Mouse (Mus musculus): ENCODE measurements around the gene 1700029P11Rik. TPM values are rescaled to one million over a fixed set of nuclear protein-coding genes. Genes with fewer than 3 reads are reported as not detected.

The 1700029P11Rik gene
- total and polyA plus RNA-seq, 3 experiments: 0.07 TPM; not detected in 2

DNA sequence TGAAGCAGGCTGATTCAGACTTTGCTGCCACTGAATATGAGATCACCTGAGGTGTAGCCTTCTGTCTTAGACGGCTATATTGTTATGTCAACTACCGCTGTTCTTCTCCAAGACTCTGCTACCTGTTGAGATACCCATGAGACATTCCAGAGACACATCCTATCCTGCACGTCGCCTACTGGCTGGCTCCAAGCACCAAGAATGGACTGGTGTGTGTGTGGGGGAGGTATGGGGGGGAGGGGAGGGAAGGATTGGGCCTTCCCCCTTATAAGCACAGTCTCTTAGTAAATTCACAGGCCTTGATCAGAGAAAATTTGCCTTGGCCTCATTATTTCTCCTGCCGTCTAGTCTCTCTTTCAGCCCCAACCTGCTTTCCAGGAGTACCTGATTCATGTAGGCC is 12.5 kb upstream of the 1700029P11Rik start:
- Histone ChIP-seq H3K27ac (ENCODE audit: control insufficient read depth, low read depth, low read length) (no peak overlapping the region), H3K9ac (ENCODE audit: control insufficient read depth, low read depth, low read length, poor library complexity, severe bottlenecking) (no peak overlapping the region), H3K36me3 (ENCODE audit: control insufficient read depth in 1 of 2, insufficient read depth in 2 of 2, low read length in 2 of 2) (peaks cover 0 to 5% of the 10 kb centered on the region in 2 experiments; a peak in 1 of 4 replicates), H3K27me3 (ENCODE audit: control insufficient read depth in 1 of 2, insufficient read depth in 2 of 2, low read length in 2 of 2) (no peaks in the 10 kb centered on the region), H3K9me3 (replicated peaks; ENCODE audit: insufficient read depth, low read length) (no peaks in the 10 kb centered on the region), H3K4me3 (ENCODE audit: control insufficient read depth in 1 of 2, insufficient read depth in 1 of 2, low read depth in 2 of 2, low read length in 2 of 2) (no peak overlapping the region), H3K79me2 (ENCODE audit: control insufficient read depth, insufficient read depth, low read length, poor library complexity) (no peaks in the 10 kb centered on the region), H3K4me1 (ENCODE audit: control insufficient read depth in 1 of 2, insufficient read depth in 2 of 2, low read length in 2 of 2) (peaks cover 0 to 6% of the 10 kb centered on the region in 2 experiments; a peak in 3 of 4 replicates)
- no peak for DNase-seq (ENCODE audit: low read depth, low spot score)
- no peak for TF ChIP-seq ELF1 (IDR thresholded peaks at IDR 0.05; ENCODE audit: low read depth, low read length)
- TF ChIP-seq RAD21 (IDR thresholded peaks at IDR 0.05; ENCODE audit: low read depth, low read length): no peak

- Histone ChIP-seq H3K9me3 (replicated peaks; ENCODE audit: insufficient read depth, low read length) (no peaks in the 10 kb centered on the region), H3K79me2 (ENCODE audit: control insufficient read depth, insufficient read depth, low read length, poor library complexity) (no peaks in the 10 kb centered on the region), H3K27ac (ENCODE audit: control insufficient read depth, low read depth, low read length) (no peak overlapping the region), H3K9ac (ENCODE audit: control insufficient read depth, low read depth, low read length, poor library complexity, severe bottlenecking) (no peak overlapping the region), H3K4me3 (ENCODE audit: control insufficient read depth in 1 of 2, insufficient read depth in 1 of 2, low read depth in 2 of 2, low read length in 2 of 2) (no peak overlapping the region), H3K36me3 (ENCODE audit: control insufficient read depth in 1 of 2, insufficient read depth in 2 of 2, low read length in 2 of 2) (peaks cover 0 to 5% of the 10 kb centered on the region in 2 experiments; a peak in 1 of 4 replicates), H3K27me3 (ENCODE audit: control insufficient read depth in 1 of 2, insufficient read depth in 2 of 2, low read length in 2 of 2) (no peaks in the 10 kb centered on the region), H3K4me1 (ENCODE audit: control insufficient read depth in 1 of 2, insufficient read depth in 2 of 2, low read length in 2 of 2) (peaks cover 0 to 6% of the 10 kb centered on the region in 2 experiments; a peak in 3 of 4 replicates)
- TF ChIP-seq CHD2 (IDR thresholded peaks at IDR 0.05; ENCODE audit: low read length): no peak
- TF ChIP-seq ZKSCAN1 (IDR thresholded peaks at IDR 0.05; ENCODE audit: low read depth, low read length): no peak
- TF ChIP-seq MAX (IDR thresholded peaks at IDR 0.05; ENCODE audit: low read length): no peak
- no peak for TF ChIP-seq MXI1 (IDR thresholded peaks at IDR 0.05; ENCODE audit: low read depth, low read length)
- TF ChIP-seq SMC3 (IDR thresholded peaks at IDR 0.05; ENCODE audit: low read depth, low read length): no peak
- no peak for TF ChIP-seq MAFK (IDR thresholded peaks at IDR 0.05; ENCODE audit: borderline replicate concordance, low read depth, low read length)
- TF ChIP-seq BHLHE40 (IDR thresholded peaks at IDR 0.05; ENCODE audit: borderline replicate concordance, low read depth, low read length): no peak
- no peak for TF ChIP-seq MYC (IDR thresholded peaks at IDR 0.05; ENCODE audit: low read depth, low read length)
- no peak for TF ChIP-seq TAL1 (IDR thresholded peaks at IDR 0.05; ENCODE audit: low read length)
- TF ChIP-seq ZNF384 (IDR thresholded peaks at IDR 0.05; ENCODE audit: low read depth, low read length): no peak
- TF ChIP-seq SIN3A (IDR thresholded peaks at IDR 0.05; ENCODE audit: low read length): no peak
- no peak for TF ChIP-seq JUND (IDR thresholded peaks at IDR 0.05; ENCODE audit: low read depth, low read length)
- TF ChIP-seq CTCF (IDR thresholded peaks at IDR 0.05 in 2 of 3, conservative IDR thresholded peaks at IDR 0.05 in 1 of 3; ENCODE audit: control insufficient read depth in 1 of 3, insufficient read depth in 1 of 3, low read depth in 2 of 3, low read length in 3 of 3, poor library complexity in 1 of 3, severe bottlenecking in 1 of 3): no peak
- DNase-seq (ENCODE audit: low read depth, low spot score): no peak
Observed at GRCm38 (mm10) chr15:81968447-81968846, 11.9 kb upstream of the 1700029P11Rik start.

DNA sequence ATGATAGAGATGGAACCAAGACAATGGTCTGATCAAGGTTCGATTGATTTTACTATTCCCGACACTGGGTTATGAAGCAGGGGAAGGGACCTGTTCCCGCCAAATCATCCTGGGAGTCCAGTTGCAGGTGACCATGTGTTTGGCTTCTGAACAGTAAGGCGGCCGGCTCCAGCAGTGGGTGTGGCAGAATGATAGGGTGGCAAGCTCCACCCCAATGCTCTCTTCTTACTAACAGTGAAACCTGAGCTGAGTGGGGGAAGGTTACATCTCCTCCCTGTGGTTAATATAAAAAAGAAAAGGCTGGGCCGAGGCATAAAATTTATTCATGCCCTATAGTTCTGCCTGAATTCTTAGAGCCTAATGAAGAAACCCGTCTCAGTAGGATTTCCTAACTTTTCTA is 11.2 kb upstream of the 1700029P11Rik start:
- DNase-seq (ENCODE audit: low read depth, low spot score): peak; percentile 85
- no peaks in the 10 kb centered on the region for H3K79me2 ChIP-seq (ENCODE audit: control insufficient read depth, insufficient read depth, low read length, poor library complexity)
- H3K9me3 ChIP-seq (replicated peaks; ENCODE audit: insufficient read depth, low read length): no peaks in the 10 kb centered on the region
- H3K27ac ChIP-seq (ENCODE audit: control insufficient read depth, low read depth, low read length): no peak overlapping the region
- peaks cover 0 to 6% of the 10 kb centered on the region in 2 experiments; a peak in 3 of 4 replicates for H3K4me1 ChIP-seq (ENCODE audit: control insufficient read depth in 1 of 2, insufficient read depth in 2 of 2, low read length in 2 of 2)
- peak overlapping the region; percentile 32 to 38; a peak in 3 of 4 replicates for H3K4me3 ChIP-seq (ENCODE audit: control insufficient read depth in 1 of 2, insufficient read depth in 1 of 2, low read depth in 2 of 2, low read length in 2 of 2)
- H3K36me3 ChIP-seq (ENCODE audit: control insufficient read depth in 1 of 2, insufficient read depth in 2 of 2, low read length in 2 of 2): peaks cover 0 to 5% of the 10 kb centered on the region in 2 experiments; a peak in 1 of 4 replicates
- H3K9ac ChIP-seq (ENCODE audit: control insufficient read depth, low read depth, low read length, poor library complexity, severe bottlenecking): peak overlapping the region; percentile 33; the same call in 1 of the 2 replicates
- no peaks in the 10 kb centered on the region for H3K27me3 ChIP-seq (ENCODE audit: control insufficient read depth in 1 of 2, insufficient read depth in 2 of 2, low read length in 2 of 2)
- TF ChIP-seq ZC3H11A (IDR thresholded peaks at IDR 0.05; ENCODE audit: low read depth, low read length) (no peak), POLR2AphosphoS5 (IDR thresholded peaks at IDR 0.05; ENCODE audit: borderline replicate concordance, low read depth, low read length) (no peak), NRF1 (IDR thresholded peaks at IDR 0.05; ENCODE audit: insufficient read depth, low read depth, low read length, poor library complexity, severe bottlenecking) (no peak), POLR2AphosphoS2 (IDR thresholded peaks at IDR 0.05; ENCODE audit: low read length) (no peak), MAX (IDR thresholded peaks at IDR 0.05; ENCODE audit: low read length) (peak; percentile 61; the same call in 1 of the 2 replicates), UBTF (IDR thresholded peaks at IDR 0.05; ENCODE audit: borderline replicate concordance, insufficient read depth, low read depth, low read length) (no peak), ZMIZ1 (IDR thresholded peaks at IDR 0.05; ENCODE audit: low read depth, low read length) (no peak), GATA1 (IDR thresholded peaks at IDR 0.05; ENCODE audit: low read depth, low read length) (0 out of 2 replicates have a peak, but pooled peaks have one; percentile 12), E2F4 (IDR thresholded peaks at IDR 0.05; ENCODE audit: borderline replicate concordance, low read depth, low read length) (no peak), USF2 (IDR thresholded peaks at IDR 0.05; ENCODE audit: borderline replicate concordance in 1 of 2, insufficient read depth in 1 of 2, low read depth in 1 of 2, low read length in 2 of 2) (no peak), MYC (IDR thresholded peaks at IDR 0.05; ENCODE audit: low read depth, low read length) (0 out of 2 replicates have a peak, but pooled peaks have one; percentile 34), ETS1 (IDR thresholded peaks at IDR 0.05; ENCODE audit: low read depth, low read length) (no peak; the same call in 1 of the 2 replicates), TCF12 (IDR thresholded peaks at IDR 0.05; ENCODE audit: low read depth, low read length) (0 out of 2 replicates have a peak, but pooled peaks have one; percentile 10)

Measured in MEL (cell line).